Mouse (Mus musculus) mouse trophoblast stem cell (cell line): ENCODE results near the gene Btbd8.

Experiments used
- in situ Hi-C, 2 experiments: fragments of 300-500 bp; cut with MseI, MboI; formaldehyde crosslinking; loops; 2 replicates in 1 of 2; 3 replicates in 1 of 2; pipeline ENCODE4 v1.15.1; 2025

The Btbd8 gene

GRCm38 (mm10) chr5:107437464-107438281, at the start of gene Btbd8:
Btbd8 (plus strand) TSS chr5:107437997.
- in situ Hi-C loops = no loop called here

DNA sequence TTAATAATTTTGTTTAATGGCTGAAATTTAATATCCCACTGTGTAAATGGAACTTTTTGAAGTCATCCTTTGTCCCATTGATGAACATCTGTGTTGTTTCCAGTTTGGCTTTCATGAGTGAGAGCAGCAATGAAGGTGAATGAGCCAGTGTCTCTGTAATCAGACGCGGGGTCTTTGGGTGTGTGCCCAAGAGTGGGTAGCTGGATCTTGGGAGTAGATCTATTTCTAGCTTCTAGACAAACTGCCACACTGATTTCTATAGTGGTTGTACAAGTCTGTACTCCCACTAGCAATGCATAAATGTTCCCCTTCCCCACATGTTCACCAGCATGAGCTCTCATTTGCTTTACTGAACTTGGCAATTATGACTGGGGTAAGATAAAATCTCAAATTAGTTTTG, 48.4 kb upstream of the Btbd8 start:
- in situ Hi-C loops = no loop called here

DNA sequence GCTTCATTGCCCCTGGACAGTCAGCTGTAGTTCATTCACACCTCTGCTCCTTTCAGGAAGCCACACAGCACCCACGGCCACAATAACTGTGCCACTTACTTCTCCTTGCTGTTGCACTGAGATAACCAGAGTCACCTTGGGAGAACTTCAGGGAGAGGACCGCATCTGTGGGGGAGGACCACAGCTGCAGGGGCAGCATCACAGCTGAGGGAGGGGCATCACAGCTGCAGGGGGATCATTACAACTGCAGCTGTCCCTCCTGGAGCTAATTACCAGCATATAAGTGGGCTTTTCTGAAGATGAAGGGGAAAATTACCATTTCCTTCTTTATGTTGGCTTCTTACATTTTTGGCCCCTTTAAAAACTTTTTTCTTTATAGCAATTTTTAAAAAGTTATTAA, 43.4 kb upstream of the Btbd8 start:
- in situ Hi-C loops = no loop called here

DNA sequence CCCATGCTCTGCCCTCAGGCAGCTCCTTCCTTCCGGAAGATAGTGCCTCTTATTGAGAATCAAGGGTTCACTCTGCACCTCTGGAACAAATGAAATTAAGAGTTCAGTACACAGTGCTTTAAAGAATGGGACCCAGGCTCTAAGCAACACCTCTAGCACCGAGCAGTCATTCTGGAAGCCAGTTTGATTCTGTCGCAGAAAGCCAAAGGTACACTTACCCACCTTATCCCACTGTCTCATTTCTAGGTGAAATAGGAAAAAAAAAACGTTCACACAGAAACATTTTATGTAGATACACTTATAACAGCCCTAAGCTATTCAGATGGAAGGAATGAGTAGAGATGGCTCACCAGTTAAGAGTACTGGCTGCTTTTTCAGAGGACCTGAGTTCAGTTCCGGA, 35.4 kb upstream of the Btbd8 start, which contains the start of gene Ephx4:
Gene Ephx4 (plus strand): TSS at position 301 of the 400 bp plus-strand sequence.
- in situ Hi-C loops = no loop called here

DNA sequence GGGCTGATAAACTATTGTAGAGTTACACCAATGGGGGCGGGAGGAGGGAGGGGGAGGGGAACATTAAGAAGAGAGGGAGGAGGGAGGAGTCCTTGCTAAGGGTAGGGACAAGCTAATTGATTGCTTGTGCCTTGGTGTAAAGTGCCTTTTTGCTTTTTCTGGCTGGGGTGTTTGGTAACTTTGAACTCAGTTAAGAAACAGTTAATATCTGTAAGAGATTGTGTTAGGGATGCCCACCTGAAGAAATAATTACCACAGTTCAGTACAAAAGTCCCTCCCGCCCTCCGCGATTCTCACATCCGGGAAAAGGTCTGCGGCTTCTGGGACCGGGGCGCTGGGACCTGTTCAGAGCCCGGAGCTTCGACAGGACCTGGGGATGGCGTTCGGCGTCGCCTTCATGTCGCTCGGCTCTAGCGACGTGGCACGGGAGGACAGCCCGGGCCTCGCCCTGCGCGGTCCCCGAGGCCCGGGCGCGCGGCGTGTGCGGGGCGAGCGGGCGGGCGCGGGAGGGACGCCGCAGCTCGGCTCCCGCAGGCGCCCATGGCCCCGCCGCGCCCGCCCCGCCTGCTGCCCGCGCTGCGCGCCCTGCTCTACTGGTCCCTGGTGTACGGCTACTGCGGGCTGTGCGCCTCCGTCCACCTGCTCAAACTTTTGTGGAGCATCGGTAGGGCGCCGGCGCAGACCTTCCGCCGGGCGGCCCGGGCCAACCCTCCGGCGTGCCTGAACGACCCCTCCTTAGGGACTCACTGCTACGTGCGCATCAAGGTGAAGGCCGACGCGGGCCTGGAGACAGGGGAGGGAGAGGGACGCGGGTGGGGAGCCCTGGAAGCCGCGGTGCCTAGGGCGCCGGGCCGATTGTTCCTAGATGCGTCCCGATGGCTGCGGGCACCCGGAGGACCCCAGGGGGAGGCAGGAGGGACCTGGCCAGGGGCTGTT, 34.5 kb upstream of the Btbd8 start:
- in situ Hi-C loops = no loop called here

DNA sequence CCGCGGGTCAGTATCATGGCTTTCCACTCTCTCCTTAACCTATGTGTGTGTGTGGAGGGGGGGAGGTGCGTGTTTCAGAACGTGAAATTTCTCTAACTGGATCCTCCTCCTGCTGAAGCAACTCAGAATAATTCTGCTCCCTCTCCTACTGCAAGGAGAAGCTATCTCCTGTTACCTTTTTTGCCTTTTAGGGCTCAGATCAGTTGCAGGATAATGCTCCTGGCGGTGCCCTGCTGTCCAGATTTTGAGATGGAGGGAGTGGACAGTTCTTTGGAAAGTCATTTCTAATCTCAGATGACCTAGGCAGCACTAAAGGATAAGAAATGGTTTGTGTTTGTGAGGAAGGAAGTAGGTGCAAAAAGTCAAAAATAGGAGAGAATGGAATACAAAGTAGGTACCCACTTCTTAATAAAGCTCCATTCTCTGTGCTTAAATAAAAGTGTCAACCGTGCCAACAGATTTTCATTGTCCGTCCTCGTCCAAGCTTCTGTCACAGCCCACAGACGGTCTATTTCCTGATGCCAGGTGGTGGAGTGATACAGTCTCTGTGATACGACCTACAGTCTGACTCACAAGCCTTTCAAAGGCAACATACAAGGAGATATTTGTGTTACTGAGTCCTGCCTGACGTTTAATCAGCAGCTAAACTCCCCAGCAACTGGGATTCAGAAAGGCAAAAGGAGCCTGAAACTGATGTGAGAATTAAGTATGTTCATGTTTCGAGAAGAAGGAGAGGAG, 33.7 kb upstream of the Btbd8 start:
- in situ Hi-C loops = no loop called here

- in situ Hi-C loops = no loop called here
These were observed 32.4 kb upstream of the Btbd8 start for GRCm38 (mm10) chr5:107405361-107405760.

- in situ Hi-C loops = no loop called here
These were observed 27.5 kb upstream of the Btbd8 start for GRCm38 (mm10) chr5:107410305-107410704.

GRCm38 (mm10) chr5:107411326-107411725, 26.5 kb upstream of the Btbd8 start:
- in situ Hi-C loops = no loop called here

- in situ Hi-C loops = no loop called here
These were observed 25.5 kb upstream of the Btbd8 start for GRCm38 (mm10) chr5:107412285-107412684.

DNA sequence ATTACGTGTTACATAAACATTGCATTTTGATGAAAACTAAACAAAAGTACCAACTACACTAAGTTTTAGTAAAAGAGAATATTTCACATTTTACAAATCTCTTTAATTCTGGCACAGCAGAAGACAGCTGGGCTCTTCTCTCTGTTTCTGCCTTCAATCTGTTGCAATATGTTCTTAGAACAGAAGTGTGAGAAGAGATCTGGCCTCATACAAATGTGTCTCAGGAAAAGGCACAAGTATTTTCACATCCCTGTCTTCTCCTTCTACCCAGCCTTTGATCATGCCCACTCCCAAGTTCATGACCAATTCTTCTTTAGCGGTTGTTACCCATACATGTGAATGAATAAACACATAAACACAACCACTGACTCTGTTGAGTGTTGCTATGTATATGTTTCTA, 22.7 kb upstream of the Btbd8 start:
- in situ Hi-C loops = no loop called here

- in situ Hi-C loops = no loop called here
These were observed 16.1 kb upstream of the Btbd8 start for GRCm38 (mm10) chr5:107421676-107422075.

- in situ Hi-C loops = no loop called here
These were observed 6.5 kb upstream of the Btbd8 start, which contains the start of gene Lpcat2b for GRCm38 (mm10) chr5:107431249-107431648. Lpcat2b (plus strand) TSS chr5:107431549.

- in situ Hi-C loops = no loop called here
These were observed 3.8 kb upstream of the Btbd8 start for GRCm38 (mm10) chr5:107434001-107434400.

DNA sequence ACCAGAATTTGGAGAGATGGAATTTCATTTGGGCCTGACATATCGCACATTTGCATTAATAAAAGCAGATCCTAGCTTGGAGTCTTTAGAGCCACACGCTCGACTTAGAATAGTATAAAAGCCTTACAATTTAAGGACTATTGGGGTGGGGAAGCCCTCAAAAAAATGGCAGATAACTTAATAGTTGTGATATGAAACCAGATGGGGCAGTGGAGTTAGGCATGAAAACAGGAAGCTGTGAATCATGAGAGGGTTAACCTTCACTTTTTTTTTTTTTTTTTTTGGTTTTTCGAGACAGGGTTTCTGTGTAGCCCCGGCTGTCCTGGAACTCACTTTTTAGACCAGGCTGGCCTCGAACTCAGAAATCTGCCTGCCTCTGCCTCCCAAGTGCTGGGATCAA, 1.6 kb upstream of the Btbd8 start:
- in situ Hi-C loops = no loop called here

GRCm38 (mm10) chr5:107436587-107437209, 1.1 kb upstream of the Btbd8 start:
- in situ Hi-C loops = no loop called here

DNA sequence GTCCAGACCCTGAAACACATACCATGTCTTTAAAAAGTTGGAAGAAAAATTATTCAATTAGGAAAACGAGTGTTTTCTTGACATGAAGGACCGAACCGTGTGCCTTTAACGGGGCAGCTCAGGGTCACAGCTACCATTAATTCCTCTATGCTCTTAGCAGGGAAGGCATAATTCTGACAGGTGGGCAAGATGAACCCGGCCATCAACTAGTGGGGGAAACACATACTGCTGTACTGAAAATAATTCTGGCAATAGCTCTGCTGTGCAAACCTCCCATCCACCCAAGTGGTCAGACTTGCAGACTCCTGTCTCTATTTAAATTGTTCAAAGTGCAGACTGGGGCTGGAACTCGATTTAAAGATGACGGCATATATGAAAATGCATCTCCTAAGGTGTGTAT, 556 bp downstream of the Btbd8 start:
- in situ Hi-C loops = no loop called here

DNA sequence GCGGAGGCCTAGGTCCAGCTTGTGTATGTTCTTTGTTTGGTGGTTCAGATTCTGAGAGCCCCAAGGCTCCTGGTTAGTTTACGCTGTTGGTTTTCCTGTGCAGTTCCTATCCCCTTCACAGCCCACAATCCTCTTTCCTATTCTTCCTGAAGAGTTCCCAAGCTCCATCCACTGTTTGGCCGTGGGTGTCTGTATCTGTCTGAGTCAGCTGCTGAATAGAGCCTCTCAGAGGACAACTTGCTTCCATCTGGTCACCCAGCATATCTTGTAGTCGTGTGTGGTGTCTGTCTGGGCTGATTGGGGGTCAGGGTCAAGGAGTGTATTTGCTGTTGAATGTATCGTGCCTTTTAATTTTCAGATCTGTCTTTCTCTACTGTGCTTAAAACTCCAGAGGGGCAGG, 4.1 kb downstream of the Btbd8 start:
- in situ Hi-C loops = no loop called here

- in situ Hi-C loops = no loop called here
These were observed 6.5 kb downstream of the Btbd8 start for GRCm38 (mm10) chr5:107444251-107444650.

GRCm38 (mm10) chr5:107447977-107448376, 10.2 kb downstream of the Btbd8 start:
- in situ Hi-C loops = no loop called here

GRCm38 (mm10) chr5:107448784-107449183, 11.0 kb downstream of the Btbd8 start:
- in situ Hi-C loops = no loop called here
